Mouse (Mus musculus): ENCODE data around the gene Hnrnpa2b1.

Hnrnpa2b1 gene

DNA sequence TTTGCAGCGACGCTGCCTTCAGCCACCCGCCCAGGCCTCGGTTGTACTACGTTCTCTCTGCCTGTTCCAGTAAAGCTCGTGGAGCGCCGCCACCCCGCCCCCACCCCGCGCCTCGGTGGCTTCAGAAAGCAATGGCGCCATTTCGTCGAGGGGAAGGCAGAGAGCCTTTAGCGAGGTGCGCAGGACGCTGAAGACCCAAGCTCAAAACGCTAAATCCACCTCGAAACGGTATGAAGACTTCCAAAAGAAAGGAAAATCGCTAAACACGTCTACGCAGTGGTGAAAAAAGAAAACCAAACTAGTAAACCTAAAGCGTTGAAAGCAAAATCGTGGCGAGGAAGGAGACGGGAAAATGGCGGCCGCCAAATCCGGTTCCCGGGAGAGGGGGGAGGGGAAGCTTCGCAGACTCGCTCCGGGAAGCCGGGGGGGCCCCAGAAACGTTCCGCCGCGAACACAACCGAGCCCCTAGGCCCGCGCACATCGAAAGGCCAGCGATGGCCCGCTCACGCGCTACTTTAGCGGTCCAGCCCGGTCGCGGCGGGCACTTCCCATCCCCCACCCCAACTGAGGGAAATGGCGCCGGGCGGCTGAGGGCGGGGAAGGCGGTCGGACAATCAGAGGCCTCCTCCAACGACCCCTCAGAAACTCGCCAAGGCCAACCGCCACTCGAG is 668 bp downstream of the Hnrnpa2b1 start:
- DNase-seq (ENCODE audit: low spot score in 2 of 2) = peak; percentile 44 to 52

DNA sequence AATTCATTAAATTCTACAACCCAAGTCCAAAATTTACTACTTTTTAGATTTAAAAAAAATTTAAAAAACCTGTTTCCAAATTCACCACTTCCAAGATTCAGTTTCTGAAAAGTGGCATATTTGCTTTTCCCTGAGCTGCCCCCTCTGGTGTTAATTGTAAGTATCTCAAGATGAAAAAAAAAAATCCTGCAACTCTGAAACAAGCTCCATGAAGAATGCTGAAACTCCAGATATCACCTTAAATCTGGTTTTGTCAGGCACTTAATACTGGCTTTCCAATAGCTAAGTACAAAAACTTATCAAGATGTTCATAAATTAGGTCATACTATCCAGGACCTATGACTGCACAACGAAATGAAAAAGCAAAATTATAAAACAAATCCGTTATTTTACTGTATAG is 2.0 kb downstream of the Hnrnpa2b1 start:
- DNase-seq (ENCODE audit: low spot score in 2 of 2) = no peak

DNA sequence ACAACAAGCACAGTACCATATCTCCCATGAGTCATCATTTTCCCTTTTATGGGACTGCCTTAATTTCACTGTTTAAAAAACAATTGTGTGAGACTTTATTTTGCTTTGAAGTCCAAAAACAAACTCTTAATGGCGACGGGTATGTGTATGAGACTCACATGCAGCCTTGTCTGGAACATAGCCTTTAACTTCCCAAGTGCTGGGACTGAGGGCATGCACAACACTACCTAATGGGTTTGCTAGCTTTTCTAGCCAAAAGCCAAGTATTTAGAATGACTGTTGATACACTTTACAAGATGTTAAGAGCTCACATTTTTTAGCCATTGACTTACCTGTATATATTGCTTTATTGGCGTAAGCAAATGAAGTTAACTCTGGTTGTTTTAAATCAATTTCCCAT is 9.3 kb downstream of the Hnrnpa2b1 start:
- DNase-seq (ENCODE audit: low spot score in 2 of 2) = no peak

DNA sequence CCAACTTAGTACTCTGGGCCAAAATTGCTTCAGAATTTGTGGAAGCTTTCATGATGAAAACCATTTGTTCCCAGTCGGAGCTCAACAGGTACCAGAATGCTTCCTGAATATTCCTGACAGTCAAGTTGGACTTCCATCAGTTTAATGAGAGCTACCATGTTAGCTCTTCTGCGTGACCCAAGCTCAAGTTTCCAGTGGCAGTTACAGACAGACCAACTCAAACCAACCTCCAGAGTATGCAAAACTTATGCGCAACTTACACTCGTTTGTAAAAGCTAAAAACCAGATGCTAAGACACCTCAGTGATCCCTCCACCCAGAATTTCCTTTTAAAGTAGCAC is 9.7 kb downstream of the Hnrnpa2b1 start:
- no peak for DNase-seq (ENCODE audit: low spot score in 2 of 2)

DNA sequence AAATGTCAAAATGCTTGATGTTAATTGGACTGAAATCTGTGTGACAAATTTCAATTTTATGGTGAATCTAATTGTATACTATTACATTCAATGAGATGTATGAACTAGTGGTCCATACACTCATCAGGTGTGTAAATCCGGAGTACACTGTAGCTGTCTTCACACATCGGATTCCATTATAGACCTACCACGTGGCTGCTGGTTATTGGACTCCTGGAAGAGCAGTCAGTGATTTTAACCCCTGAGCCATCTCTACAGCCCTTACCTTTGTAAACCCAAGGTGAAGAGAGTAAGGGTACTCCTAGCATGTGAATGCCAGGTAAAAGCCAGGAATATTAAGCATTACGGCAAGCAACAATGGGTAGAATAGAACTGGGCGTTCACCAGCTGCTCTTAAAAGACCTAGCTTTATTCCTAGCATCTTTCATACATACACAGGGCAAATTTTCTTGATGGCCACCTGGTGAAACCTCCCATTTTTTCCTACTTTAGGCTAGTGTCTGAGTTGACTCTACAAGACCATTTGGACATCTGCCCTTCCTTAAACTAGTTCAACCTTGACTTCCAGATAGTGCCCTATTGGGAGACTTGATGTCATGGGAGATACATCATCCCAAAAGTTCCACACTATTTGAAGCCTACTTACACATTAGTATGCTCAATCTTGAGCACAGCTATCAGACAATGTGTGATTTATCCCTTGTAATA is 10.2 kb downstream of the Hnrnpa2b1 start:
- no peak for DNase-seq (ENCODE audit: low spot score in 2 of 2)

DNA sequence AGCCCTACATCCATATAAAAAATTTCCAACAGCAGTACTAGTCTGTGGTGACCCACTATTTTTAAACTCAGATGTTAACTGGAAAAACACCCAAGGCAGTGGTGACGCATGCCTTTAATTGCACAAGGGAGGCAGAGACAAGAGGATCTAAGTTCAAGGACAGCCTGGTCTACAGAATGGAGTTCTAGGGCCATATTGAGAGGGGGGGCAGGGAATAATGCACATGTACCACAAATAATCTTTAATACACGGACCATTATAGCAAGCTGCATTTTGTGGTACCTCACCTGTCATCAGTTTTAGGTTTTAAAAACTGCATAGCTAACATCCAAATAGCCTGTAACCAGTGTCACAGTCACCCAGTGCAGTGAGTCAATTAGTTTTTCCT is 10.8 kb downstream of the Hnrnpa2b1 start:
- no peak for DNase-seq (ENCODE audit: low spot score in 2 of 2)

DNA sequence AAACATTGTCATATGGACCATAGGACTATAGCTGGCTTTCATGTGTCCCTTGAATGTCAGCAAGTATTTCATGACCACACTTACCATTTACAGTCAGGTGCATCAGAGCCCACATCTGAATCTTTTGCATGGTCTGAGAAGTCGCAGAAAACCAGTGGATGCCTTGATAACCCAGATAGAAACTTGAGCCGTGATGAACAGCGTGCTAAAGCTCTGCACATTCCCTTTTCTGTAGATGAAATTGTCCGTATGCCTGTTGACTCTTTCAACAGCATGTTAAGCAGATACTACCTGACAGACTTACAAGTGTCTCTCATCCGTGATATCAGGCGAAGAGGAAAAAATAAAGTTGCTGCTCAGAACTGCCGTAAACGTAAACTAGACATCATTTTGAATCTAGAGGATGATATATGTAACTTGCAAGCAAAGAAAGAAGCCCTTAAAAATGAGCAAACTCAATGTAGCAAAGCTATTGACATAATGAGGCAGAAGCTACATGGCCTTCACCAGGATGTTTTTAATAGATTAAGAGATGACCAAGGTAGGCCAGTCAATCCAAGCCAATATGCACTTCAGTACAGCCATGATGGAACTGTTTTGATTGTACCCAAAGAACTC is 11.8 kb downstream of the Hnrnpa2b1 start:
- no peak for DNase-seq (ENCODE audit: low spot score in 2 of 2)

DNA sequence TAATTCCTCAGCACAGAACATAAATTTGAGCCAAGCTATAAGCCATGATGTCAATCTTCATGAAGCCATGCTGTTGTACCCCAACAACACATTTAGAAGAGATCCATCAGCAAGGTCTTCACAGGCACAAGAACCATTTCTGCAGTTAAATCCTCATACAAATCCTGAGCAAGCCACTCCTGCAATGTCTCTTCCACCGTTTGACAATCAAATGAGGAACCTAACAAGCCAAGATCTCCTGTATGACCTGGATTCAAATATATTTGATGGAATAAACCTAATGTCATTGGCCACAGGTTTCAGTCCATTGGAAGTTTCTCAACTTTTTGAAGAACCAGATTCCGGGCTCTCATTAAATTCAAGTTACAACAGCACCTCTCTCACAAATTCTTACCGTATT is 12.4 kb downstream of the Hnrnpa2b1 start:
- DNase-seq (ENCODE audit: low spot score in 2 of 2) = no peak

DNA sequence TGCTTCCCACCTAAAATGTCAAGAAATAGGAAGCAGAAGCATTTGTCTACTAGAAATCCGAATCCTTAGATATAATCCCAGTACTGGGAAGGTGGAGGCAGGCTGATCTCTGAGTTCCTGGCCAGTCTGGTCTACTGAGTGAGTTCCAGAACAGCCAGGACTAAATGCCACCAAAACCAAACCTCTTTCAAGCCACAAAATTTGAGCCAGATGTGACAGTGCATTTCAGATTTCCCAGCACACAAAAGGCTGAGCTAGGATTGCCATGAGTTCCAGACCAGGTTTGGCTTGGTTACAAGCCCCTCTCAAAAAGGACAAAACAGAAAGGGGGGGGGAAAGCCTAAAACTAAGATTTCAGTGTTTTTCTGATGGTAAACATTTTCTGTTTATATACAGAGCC is 13.5 kb downstream of the Hnrnpa2b1 start:
- no peak for DNase-seq (ENCODE audit: low spot score in 2 of 2)

DNA sequence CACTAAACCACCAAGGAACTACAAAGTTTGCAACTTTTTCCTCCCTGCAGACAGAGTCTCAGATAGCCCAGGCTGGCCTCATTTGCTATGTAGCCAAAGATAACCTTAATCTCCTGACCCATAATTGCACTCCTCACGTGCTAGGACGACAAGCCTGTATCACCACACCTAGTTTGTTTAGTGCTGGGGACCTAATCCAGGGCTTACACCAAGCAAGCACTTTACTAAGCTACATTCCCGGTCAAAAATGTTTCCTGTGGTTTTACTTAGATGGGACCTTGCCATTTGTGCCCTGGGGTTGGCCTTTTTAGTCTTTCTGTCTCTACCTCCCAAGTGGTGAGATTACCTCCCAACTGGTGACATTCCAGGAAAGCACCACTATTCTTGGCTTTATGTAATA is 14.7 kb downstream of the Hnrnpa2b1 start:
- DNase-seq (ENCODE audit: low spot score in 2 of 2) = no peak

DNA sequence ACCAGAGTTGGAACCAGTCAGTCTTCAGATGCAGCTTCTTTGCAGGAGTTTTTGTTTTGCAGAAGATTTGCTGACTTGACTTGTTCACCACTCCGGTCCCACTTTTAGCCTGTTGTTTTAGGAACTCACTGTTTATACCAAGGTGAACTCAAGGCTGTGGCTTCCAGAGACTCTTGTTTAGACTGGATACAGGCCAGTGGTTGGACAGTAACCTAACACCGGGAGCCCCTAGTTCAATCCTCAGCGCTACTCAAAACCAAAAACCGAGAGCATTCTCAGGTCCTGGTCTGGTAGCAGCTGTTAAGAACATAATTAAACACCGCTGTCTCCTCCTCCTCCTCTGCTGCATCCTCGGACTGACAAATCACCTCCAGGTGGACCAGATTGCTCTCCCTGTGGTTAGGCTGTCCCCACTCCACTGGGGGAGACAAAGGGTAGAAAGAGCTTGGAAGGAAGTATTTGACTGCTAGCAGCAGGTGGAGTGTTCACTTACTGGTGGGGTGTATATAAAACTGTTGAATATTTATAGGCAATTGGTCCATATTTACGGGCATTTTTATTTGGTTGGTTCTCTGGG is 16.7 kb downstream of the Hnrnpa2b1 start:
- no peak for DNase-seq (ENCODE audit: low spot score in 2 of 2)

DNA sequence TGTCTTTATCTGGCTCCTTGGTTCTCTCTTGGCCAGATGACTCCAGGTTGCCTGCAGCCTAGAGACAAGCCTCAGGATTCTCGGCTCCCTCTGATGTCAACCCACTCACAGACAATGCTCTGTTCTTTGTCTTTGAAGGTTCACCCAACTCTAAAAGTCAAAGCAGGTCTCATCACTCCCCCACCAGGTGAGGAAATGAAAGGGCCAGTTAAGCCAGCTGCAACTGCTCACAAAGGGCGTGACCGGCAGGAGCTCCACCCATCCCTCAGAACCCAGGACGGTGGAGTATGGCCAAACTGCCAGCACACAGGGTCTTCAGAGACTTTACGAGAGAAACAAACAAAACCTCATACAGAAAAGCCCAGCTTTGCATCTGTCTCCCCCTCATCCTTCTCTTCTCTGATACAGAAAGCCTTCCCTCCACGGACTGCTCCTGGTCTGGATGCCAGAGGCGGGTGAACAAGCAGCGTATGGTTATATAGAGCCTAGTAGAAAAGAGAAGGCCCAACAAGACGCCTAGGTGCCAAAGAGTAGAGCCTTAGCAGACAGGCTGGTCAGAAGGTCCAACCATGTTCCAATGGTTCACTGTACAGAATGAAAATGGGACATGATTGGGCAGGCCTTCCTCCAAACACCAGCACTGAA is 27.4 kb downstream of the Hnrnpa2b1 start:
- no peak for DNase-seq (ENCODE audit: low spot score in 2 of 2)

DNA sequence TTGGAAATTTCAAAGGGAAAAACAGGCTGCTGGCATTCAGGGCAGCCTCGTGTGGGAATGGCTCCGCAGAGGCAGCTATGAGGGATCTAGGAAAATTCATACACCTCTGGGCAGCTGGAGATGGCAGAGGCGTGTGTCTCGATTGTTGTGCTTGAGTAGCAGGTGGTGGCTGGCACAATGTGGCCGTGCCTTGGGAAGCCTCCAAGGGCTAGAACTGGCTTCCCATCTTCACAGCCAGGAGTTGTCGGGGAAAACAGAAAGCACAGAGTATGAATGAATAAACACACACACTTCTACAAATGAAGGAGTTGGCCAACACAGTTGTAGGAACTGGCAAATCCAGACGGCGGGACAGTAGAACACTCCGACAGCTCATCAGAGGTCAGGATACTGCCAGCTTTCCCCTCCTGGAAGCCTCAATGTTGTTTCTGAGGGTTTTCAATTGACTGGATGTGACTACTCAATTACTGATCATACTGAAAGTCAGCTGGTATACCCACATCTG is 30.8 kb downstream of the Hnrnpa2b1 start:
- DNase-seq (ENCODE audit: low spot score in 2 of 2) = no peak

DNA sequence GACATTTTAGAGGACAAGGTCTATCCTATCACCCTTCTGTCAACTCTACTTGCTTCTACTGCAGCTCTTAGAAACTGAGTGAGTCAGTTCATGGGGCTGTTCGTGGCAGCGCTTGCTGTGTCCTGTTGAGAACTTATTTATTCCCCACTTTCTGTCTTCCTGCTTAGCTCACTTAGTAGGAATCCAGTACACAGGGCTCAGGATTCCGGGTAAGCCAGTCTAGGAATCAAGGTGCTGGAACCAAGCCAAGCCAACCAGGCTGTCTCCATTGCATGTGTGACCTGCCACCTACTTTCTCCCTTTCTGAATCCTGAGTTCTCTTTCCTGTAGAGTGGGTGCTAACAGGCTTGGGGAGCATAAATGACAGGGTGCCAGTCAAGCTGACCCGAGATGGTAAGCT is 32.0 kb downstream of the Hnrnpa2b1 start:
- DNase-seq (ENCODE audit: low spot score in 2 of 2) = no peak

DNA sequence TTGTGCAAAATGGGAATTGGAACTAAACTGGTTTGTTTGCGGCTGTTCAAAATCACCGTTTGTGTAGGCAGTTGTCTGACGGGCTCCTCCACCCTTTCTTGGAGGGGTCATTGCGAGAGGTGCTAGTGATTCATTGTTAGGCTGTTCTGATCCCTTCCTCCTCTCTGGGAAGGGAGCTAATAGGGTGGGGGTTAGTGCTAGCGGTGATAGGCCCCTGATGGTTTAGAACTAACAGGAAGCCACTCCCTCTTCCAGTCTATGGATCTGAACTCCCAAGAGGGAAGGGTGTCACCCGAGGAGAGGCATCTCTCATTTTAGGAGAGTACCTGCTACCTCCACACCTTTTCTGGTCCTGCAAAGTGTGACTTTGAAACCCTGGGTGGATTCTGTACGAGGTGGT is 35.4 kb downstream of the Hnrnpa2b1 start:
- no peak for DNase-seq (ENCODE audit: low spot score in 2 of 2)

DNA sequence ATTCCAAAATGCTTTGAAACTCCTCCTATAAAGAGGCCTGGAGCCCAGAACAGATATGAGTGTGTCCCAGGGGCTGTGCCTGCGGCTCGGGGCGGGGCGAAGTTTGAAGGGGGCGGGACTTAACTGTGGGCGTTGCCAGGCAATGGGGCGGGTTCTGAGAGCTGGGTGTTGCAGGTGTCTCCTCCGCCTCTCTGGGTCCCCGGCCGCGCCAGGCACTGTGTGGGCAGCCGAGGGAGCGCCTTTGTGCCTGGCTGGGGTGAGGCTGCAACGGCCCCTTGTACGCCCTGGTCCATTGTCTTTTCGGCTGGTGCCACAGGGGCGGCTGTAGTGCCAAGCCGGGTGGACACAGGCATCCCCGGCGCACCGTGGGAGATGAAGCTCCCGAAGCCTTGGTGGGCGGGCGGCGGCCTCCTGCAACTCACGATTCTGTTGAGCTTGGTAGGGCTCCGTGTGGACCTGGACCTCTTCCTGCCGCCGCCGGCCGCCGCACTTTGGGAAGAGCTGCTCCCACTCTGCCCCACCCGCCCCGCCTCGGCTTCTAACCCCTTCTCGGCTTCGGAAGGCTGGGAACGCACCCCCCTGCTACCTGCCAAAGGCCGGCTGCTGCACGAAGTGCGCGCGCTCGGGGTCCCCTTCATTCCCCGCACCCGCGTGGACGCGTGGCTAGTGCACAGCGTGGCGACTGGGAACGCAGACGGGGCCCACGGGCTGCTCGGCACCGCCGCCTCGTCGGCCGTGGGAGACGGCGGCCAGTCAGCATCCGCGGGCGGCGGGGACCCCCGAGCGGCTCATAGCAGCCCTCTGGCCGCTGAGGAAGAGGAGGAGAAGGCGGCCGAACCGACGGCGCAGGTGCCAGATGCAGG is 36.9 kb downstream of the Hnrnpa2b1 start, which contains the start of gene Nfe2l3:
Nfe2l3 (plus strand) TSS at position 136 of the 863 bp plus-strand sequence.
- peak in 1 of 2 experiments; percentile 24 for DNase-seq (ENCODE audit: low spot score in 2 of 2)

DNA sequence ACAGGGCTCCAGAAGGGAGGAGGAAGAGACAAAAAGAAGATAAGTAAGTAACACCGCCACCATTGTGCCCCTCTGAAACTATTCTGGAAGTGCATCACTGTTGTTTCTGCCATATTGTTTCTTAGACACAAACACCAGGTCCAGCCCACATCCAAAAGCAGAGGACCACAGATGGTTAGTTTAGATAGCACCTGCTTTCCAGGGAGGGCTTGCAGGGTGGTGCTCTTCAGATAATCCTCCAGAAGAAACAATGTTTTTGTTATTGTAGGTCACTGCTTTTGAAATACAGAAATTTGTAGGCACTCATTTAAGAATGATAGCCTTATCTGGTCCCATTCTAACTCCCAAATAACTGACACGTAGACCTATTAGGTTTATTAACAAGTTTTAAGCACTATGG is 45.2 kb downstream of the Hnrnpa2b1 start:
- DNase-seq (ENCODE audit: low spot score in 2 of 2) = no peak

DNA sequence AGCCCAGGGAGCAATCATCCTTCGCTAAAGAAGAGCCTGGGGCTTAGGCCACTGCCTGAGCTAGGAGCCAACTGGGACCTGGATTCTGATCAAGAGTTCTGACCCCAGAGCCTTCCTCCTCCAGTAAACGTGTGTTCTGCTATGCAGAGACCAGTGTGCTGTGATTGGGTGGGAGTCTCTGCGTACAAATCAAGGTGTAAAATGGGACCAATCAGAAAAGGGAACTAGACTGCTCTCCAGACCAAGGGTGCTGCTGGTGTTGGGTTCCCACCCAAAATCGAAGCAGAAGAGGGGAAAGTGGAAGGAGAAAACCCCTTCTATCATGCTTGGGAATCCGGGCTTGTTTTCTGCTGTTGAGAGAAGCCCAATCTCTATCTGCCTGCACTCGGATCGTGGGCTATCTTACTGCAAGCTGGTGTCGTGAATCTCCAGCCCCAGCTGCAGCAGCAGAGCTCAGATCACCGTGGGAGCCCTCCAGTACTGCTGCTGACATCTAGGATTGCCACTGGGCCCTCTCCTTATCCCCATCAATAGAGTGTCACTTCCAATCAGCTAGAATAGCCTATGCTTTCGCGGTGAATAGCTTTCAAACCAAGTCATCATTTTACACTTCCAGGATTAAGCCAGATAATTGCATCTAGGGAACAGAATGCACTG is 46.1 kb downstream of the Hnrnpa2b1 start:
- DNase-seq (ENCODE audit: low spot score in 2 of 2) = no peak

DNA sequence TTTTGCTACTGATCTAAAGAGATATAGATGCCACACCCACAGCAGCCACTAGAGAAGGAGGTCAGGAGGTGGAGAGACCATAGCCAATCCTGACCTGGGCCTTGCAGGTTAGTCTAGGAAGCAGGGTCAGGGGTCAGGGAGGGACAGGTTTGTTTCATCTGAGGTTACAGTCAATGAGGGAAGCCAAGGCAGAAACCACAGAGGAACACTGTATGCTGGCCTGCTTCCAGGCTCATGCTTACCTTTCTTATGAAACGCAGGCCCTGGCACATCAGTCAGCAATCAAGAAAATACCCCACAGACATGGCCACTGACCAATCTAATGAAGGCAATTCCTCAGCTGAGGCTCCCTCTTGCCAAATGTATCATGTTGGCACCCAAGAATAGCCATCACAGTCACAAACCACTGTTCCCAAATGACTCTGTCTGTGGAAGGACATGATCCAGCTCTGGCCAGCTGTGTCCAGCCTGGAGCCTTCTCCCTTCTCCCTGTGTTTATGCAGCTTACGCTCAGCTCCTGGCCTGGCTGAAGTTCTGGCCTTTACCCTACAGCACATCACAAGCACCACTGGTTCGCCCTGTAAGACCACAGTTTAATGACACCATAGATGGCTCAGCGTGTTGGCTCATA is 52.3 kb downstream of the Hnrnpa2b1 start:
- DNase-seq (ENCODE audit: low spot score in 2 of 2) = no peak

DNA sequence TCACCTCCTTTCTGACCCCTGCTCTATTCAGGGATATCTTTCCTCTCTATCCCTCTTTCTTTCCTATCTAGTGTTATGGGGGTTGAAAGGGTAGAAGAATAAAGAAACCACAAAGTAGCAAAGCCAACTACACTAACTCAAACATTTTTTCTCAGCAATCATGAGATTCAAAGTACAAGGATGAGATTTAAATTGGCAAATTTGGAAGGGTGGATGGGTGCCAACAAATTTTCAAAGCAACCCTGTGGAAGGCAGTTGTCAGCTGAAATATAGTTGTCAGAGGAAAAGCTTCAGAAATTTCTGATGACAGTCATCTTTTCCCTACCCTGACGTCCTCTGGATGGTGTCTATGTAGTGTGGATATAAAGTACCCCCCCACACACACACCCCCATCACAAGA is 53.3 kb downstream of the Hnrnpa2b1 start:
- no peak for DNase-seq (ENCODE audit: low spot score in 2 of 2)

All from right cerebral cortex, postnatal 36 days (tissue).